Mouse (Mus musculus): ENCODE data around the gene Prrg2. TPM values are rescaled to one million over a fixed set of nuclear protein-coding genes. Genes with fewer than 3 reads are reported as not detected.

Gene Prrg2
- total RNA-seq, 2 experiments from 2014 or later: 3.5 to 4.7 TPM

- ATAC-seq (replicated peaks; ENCODE audit: low FRiP score, low TSS enrichment, poor library complexity, severe bottlenecking): no peak
These were observed 45.7 kb downstream of the Prrg2 start for GRCm38 (mm10) chr7:45016761-45017160.

DNA sequence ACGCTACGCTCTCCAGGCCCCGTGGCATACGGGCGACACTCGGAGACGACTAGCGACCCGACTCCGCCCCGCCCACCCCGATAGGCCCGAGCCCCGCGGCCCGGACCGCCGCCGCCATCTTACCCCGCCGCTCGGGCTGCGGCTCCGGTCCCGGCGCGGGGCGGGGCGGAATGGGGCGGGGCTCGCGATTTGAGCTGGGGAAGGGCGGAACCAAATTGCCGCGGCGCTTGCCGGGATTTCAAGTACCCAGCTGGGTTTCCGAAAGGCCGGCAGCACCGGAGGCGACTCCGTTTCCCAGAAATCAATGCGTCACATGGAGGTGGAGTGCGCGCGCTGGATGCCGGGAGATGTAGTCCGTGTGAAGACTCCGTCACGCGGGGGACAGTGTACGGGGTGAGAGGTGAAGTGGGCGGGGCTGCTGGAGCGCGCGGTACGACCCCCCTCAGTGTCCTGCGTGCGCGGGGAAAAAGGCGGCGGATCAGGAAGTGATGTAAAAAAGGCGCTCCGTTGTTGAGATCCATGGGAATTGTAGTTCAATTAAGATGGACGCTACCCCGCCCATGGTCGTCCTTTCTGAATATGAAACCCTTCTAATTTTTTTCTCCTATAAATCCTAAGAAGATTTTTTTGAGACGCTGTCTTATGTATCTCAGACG is 46.4 kb downstream of the Prrg2 start, which contains the start of gene Scaf1:
Gene Scaf1 (minus strand): TSS at position 407 of the 656 bp plus-strand sequence.
- ATAC-seq (replicated peaks; ENCODE audit: low FRiP score, low TSS enrichment, poor library complexity, severe bottlenecking): peak; percentile 65

DNA sequence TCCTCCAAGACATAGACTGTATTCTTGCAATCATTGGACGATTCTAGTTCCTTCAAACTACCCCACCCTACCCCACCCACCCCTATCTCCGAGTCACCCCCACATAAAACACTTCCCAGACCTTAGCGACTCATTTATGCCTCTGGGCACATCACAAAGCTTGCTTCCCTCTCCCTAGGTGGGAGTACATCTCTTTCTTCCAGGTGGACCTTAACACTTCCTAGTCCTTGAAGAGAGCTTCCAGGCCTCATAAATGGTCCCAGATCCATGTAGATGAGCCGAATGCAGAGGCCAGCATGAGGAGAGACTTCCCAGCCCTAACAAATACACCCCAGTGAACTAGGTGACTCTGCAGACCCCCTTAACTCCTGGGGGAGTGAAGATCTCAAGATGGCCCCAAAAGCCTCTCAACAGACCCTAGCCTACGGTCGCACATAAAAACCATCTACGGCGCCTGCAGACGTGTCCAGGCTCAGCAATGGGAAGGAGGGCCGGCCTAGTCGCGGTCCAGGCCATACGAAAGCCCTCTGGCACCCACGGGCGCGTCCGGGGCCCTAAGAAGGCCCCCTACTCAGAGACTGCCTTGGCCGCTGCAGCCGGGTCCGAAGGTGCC is 47.0 kb downstream of the Prrg2 start:
- no peak for ATAC-seq (replicated peaks; ENCODE audit: low FRiP score, low TSS enrichment, poor library complexity, severe bottlenecking)

DNA sequence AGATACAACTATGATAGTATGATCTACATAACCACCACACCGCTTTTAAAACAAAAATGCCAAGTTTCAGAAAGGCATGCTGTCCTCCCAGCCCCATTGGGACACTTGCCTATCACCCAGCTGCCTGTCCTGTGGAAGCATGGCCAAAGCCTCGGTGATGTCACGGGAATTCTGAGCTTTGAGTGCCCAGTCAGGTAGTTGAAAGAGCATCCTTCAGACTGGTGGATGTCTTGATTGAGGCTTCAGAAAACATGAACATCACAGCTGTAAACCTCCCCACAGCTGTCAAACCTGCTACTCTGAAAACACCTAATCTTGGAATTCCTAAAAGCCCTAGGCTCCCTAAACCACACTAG is 48.4 kb downstream of the Prrg2 start:
- no peak for ATAC-seq (replicated peaks; ENCODE audit: low FRiP score, low TSS enrichment, poor library complexity, severe bottlenecking)

DNA sequence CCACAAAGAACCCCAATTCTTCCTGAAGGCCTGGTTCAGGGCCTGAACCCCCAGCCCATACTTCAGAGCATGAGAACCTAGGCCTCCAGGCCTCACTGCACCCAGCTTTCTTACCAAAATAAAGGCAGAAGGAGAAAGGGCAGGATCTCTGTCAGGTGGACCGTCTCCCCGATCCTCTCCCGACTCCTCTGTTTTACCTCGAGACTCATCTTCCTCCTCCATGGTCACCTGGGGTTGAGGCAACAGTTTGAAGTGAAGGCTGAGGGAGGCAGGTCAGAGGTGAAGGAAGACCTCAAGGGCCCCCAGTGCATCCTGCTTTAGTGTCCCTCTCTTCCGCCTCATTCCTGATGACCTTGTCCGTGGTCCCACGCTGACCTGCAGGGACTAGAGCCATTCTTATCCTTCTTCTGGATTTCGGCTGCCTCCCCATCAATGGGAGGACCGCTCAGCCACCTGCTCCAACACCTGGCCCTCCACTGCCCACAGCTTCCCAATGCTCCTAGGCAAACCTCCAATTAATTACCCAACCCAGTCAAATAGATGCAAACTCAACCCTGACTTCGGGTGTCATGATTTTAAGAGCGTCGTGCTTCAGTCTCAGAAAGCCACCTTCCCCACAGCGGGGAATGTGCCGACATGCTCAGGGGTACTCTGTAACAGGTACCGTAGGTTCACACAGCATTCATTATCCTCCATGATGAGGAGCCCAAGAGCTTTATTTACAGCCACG is 48.9 kb downstream of the Prrg2 start:
- ATAC-seq (replicated peaks; ENCODE audit: low FRiP score, low TSS enrichment, poor library complexity, severe bottlenecking): no peak

- no peak for ATAC-seq (replicated peaks; ENCODE audit: low FRiP score, low TSS enrichment, poor library complexity, severe bottlenecking)
These were observed 49.7 kb downstream of the Prrg2 start for GRCm38 (mm10) chr7:45012824-45013223.

DNA sequence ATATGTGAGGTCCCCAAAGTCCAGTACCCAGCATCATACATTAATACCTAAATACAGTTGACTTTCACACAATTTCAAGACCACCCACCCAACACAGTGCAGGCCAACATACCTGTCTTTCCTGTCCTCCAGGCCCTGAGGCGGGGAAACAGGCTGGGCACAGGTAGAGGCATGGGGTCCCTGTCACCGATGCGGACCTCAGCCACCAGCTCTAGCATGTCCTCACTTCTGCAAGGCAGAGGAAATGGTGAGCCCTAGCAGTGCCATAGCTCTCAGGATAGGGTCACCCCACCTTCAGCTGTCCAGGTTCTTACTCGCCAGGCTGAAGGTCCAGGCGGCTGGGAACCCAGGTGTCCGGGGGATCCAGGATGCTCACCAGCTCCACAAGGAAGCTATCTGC is 50.5 kb downstream of the Prrg2 start:
- no peak for ATAC-seq (replicated peaks; ENCODE audit: low FRiP score, low TSS enrichment, poor library complexity, severe bottlenecking)

GRCm38 (mm10) chr7:45008411-45008810 is 54.1 kb downstream of the Prrg2 start:
- ATAC-seq (replicated peaks; ENCODE audit: low FRiP score, low TSS enrichment, poor library complexity, severe bottlenecking): no peak

GRCm38 (mm10) chr7:45007846-45008245 is 54.6 kb downstream of the Prrg2 start:
- no peak for ATAC-seq (replicated peaks; ENCODE audit: low FRiP score, low TSS enrichment, poor library complexity, severe bottlenecking)

DNA sequence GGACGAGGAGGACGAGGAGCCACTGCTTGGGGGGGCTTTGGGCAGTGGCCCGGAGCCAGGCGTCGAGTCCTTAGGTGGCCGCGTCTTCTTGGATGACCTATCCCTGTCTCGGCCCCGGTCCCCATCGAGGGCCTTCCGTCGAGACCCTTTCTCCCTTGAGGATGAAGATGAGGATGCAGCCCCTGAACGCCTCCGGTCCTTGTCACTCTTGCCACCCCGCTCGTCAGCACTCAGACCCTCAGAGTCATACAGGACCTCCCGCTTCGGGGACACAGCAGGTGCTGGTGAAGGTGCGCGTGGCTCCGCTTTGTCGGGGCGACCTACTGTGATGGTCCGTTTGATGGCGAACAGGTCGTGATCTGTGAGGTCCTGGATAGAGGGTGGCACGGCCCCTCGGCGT is 55.3 kb downstream of the Prrg2 start:
- ATAC-seq (replicated peaks; ENCODE audit: low FRiP score, low TSS enrichment, poor library complexity, severe bottlenecking): no peak

DNA sequence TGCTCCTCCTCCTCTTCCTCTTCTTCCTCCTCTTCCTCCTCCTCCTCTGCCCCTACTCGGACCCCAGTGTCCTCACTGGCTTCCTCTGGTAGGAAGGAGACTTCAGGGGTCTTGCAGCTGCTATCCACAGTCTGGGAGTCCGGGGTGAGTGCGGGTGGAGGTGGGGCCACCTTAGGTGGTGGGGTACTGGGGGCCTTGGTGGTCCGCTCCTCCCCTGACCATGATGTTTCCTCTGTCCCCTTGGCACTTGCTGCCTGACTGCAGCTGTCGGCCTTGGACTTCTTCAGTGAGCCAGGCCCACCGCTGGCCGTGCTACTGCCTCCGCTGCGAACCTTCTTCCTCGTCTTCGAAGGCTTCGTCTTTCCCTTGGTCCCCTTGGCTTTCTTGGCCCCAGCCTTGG is 56.0 kb downstream of the Prrg2 start:
- no peak for ATAC-seq (replicated peaks; ENCODE audit: low FRiP score, low TSS enrichment, poor library complexity, severe bottlenecking)

DNA sequence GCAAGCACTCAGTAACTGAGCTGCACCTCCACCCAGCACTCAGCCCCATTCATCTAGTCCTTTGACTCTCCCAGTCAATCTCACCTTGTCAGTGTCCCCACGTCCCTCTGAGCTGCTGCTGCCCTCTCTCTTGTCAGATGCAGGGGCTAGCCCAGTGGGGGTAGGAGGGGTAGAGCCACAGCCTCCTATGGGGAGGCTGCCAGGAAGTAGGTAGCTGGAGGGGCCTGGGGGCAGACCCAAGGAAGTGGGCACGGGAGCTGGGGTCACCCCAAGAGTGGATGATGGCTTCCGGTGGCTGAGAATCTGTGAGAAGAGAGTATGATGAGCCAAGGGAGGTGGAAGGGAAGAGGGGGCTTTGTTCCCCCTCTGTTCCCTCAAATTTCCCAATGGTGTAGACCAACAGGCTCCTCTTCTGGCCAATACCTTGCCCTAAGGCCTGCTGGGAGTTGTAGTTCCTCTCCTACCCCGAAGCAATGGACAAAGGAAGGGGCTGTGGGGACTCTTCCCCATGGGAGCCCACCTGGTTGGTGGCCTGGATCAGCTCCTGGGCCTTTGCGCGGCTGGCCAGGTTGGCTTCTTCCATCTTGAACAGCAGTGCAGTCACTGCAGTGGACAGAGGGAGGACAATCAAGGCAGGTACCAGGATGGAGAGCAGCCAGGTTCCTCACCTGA is 57.0 kb downstream of the Prrg2 start:
- ATAC-seq (replicated peaks; ENCODE audit: low FRiP score, low TSS enrichment, poor library complexity, severe bottlenecking): no peak

DNA sequence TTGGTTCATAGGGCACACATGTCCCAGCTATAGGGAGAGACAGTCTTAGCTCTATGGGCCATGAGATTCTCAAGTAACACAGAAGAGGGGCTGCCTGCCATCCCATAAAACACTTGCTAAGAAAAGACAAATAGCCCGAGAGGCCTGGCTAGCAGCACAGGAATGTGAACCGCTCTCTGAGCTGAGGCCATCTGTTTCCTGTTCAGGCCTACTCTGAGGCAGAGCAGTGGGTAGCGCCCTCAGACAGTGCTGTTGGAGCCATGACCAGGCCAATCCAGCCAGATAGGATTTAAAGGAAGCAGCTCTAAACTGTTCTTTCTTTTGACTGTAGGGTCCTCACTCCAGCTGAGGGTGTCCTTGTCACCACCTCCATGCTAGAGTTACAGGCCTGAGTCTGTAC is 57.9 kb downstream of the Prrg2 start:
- ATAC-seq (replicated peaks; ENCODE audit: low FRiP score, low TSS enrichment, poor library complexity, severe bottlenecking): no peak

Other genes starting within 250 kb of the Prrg2 start
Only the 30 nearest of the 36 such genes appear.
- 25.2 and 58.9 TPM in 2 replicates for gene Pnkp, start 205.5 kb downstream of the Prrg2 start, total RNA-seq (2014; fragmentation: Nextera tagmentation)
- gene Pnkp, start 205.5 kb downstream of the Prrg2 start, total RNA-seq (2017): 18.4 and 30.5 TPM in 2 replicates
- gene Ptov1, start 192.9 kb downstream of the Prrg2 start, total RNA-seq (2014; fragmentation: Nextera tagmentation): 79.6 and 88.8 TPM in 2 replicates
- gene Ptov1, start 192.9 kb downstream of the Prrg2 start, total RNA-seq (2017): 19.6 and 40.9 TPM in 2 replicates
- 42.0 and 71.7 TPM in 2 replicates for gene Med25, start 170.0 kb downstream of the Prrg2 start, total RNA-seq (2014; fragmentation: Nextera tagmentation)
- gene Med25, start 170.0 kb downstream of the Prrg2 start, total RNA-seq (2017): 12.1 and 18.1 TPM in 2 replicates
- 12.0 and 19.8 TPM in 2 replicates for gene Fuz, start 166.6 kb downstream of the Prrg2 start, total RNA-seq (2014; fragmentation: Nextera tagmentation)
- gene Fuz, start 166.6 kb downstream of the Prrg2 start, total RNA-seq (2017): 14.2 and 18.3 TPM in 2 replicates
- gene Ap2a1, start 133.2 kb downstream of the Prrg2 start, total RNA-seq (2014; fragmentation: Nextera tagmentation): 95.3 and 104 TPM in 2 replicates
- gene Ap2a1, start 133.2 kb downstream of the Prrg2 start, total RNA-seq (2017): 23.8 and 37.1 TPM in 2 replicates
- not detected in 2 replicates for gene Tsks, start 119.5 kb downstream of the Prrg2 start, total RNA-seq (2014; fragmentation: Nextera tagmentation)
- gene Tsks, start 119.5 kb downstream of the Prrg2 start, total RNA-seq (2017): not detected in 2 replicates
- 4.1 and 11.5 TPM in 2 replicates for gene Cpt1c, start 87.8 kb downstream of the Prrg2 start, total RNA-seq (2014; fragmentation: Nextera tagmentation)
- 0.91 and 1.3 TPM in 2 replicates for gene Cpt1c, start 87.8 kb downstream of the Prrg2 start, total RNA-seq (2017)
- 160 and 230 TPM in 2 replicates for gene Prmt1, start 76.1 kb downstream of the Prrg2 start, total RNA-seq (2014; fragmentation: Nextera tagmentation)
- gene Prmt1, start 76.1 kb downstream of the Prrg2 start, total RNA-seq (2017): 132 and 171 TPM in 2 replicates
- 80.4 and 150 TPM in 2 replicates for gene Irf3, start 65.0 kb downstream of the Prrg2 start, total RNA-seq (2014; fragmentation: Nextera tagmentation)
- gene Irf3, start 65.0 kb downstream of the Prrg2 start, total RNA-seq (2017): 84.3 and 104 TPM in 2 replicates
- 37.2 and 42.7 TPM in 2 replicates for gene Bcl2l12, start 64.0 kb downstream of the Prrg2 start, total RNA-seq (2014; fragmentation: Nextera tagmentation)
- 15.5 and 25.6 TPM in 2 replicates for gene Bcl2l12, start 64.0 kb downstream of the Prrg2 start, total RNA-seq (2017)
- gene Scaf1, start 46.3 kb downstream of the Prrg2 start, total RNA-seq (2014; fragmentation: Nextera tagmentation): 33.0 and 46.3 TPM in 2 replicates
- 7.2 and 10.2 TPM in 2 replicates for gene Scaf1, start 46.3 kb downstream of the Prrg2 start, total RNA-seq (2017)
- 1.4 and 1.7 TPM in 2 replicates for gene Rras, start 44.7 kb downstream of the Prrg2 start, total RNA-seq (2014; fragmentation: Nextera tagmentation)
- 1.3 and 1.6 TPM in 2 replicates for gene Rras, start 44.7 kb downstream of the Prrg2 start, total RNA-seq (2017)
- gene Prr12, start 9.8 kb downstream of the Prrg2 start, total RNA-seq (2014; fragmentation: Nextera tagmentation): 26.6 and 28.7 TPM in 2 replicates
- 1.9 and 2.1 TPM in 2 replicates for gene Prr12, start 9.8 kb downstream of the Prrg2 start, total RNA-seq (2017)
- gene Nosip, start 248 bp downstream of the Prrg2 start, total RNA-seq (2014; fragmentation: Nextera tagmentation): 27.8 and 55.1 TPM in 2 replicates
- 40.9 and 48.3 TPM in 2 replicates for gene Nosip, start 248 bp downstream of the Prrg2 start, total RNA-seq (2017)
- gene Rcn3, start 29.5 kb upstream of the Prrg2 start, total RNA-seq (2014; fragmentation: Nextera tagmentation): 7.6 and 15.6 TPM in 2 replicates
- 16.7 and 23.0 TPM in 2 replicates for gene Rcn3, start 29.5 kb upstream of the Prrg2 start, total RNA-seq (2017)
- gene Fcgrt, start 41.2 kb upstream of the Prrg2 start, total RNA-seq (2014; fragmentation: Nextera tagmentation): 0.82 TPM in 1 of 2 replicates, not detected in the other
- gene Fcgrt, start 41.2 kb upstream of the Prrg2 start, total RNA-seq (2017): 1.1 and 1.8 TPM in 2 replicates
- 3,773 and 4,118 TPM in 2 replicates for gene Rps11, start 61.8 kb upstream of the Prrg2 start, total RNA-seq (2014; fragmentation: Nextera tagmentation)
- 1,409 and 1,705 TPM in 2 replicates for gene Rps11, start 61.8 kb upstream of the Prrg2 start, total RNA-seq (2017)
- 4,705 and 4,844 TPM in 2 replicates for gene Rpl13a, start 66.1 kb upstream of the Prrg2 start, total RNA-seq (2014; fragmentation: Nextera tagmentation)
- 4,178 and 4,889 TPM in 2 replicates for gene Rpl13a, start 66.1 kb upstream of the Prrg2 start, total RNA-seq (2017)
- not detected in 2 replicates for gene Gm45713, start 73.6 kb upstream of the Prrg2 start, total RNA-seq (2014; fragmentation: Nextera tagmentation)
- gene Gm45713, start 73.6 kb upstream of the Prrg2 start, total RNA-seq (2017): 0.61 TPM in 1 of 2 replicates, not detected in the other
- 35.8 and 48.2 TPM in 2 replicates for gene Flt3l, start 73.8 kb upstream of the Prrg2 start, total RNA-seq (2014; fragmentation: Nextera tagmentation)
- gene Flt3l, start 73.8 kb upstream of the Prrg2 start, total RNA-seq (2017): 8.5 and 23.5 TPM in 2 replicates
- 135 and 148 TPM in 2 replicates for gene Pih1d1, start 91.6 kb upstream of the Prrg2 start, total RNA-seq (2014; fragmentation: Nextera tagmentation)
- gene Pih1d1, start 91.6 kb upstream of the Prrg2 start, total RNA-seq (2017): 39.0 and 61.3 TPM in 2 replicates
- 69.0 and 84.8 TPM in 2 replicates for gene Aldh16a1, start 91.9 kb upstream of the Prrg2 start, total RNA-seq (2014; fragmentation: Nextera tagmentation)
- 19.1 and 22.1 TPM in 2 replicates for gene Aldh16a1, start 91.9 kb upstream of the Prrg2 start, total RNA-seq (2017)
- not detected in 2 replicates for gene Slc17a7, start 101.3 kb upstream of the Prrg2 start, total RNA-seq (2014; fragmentation: Nextera tagmentation)
- not detected in 2 replicates for gene Slc17a7, start 101.3 kb upstream of the Prrg2 start, total RNA-seq (2017)
- gene Gfy, start 116.9 kb upstream of the Prrg2 start, total RNA-seq (2014; fragmentation: Nextera tagmentation): not detected in 2 replicates
- gene Gfy, start 116.9 kb upstream of the Prrg2 start, total RNA-seq (2017): 1.9 TPM in 1 of 2 replicates, not detected in the other
- gene Pth2, start 118.3 kb upstream of the Prrg2 start, total RNA-seq (2014; fragmentation: Nextera tagmentation): not detected in 2 replicates
- gene Pth2, start 118.3 kb upstream of the Prrg2 start, total RNA-seq (2017): not detected in 2 replicates
- gene Ccdc155, start 142.2 kb upstream of the Prrg2 start, total RNA-seq (2014; fragmentation: Nextera tagmentation): 0.89 and 2.0 TPM in 2 replicates
- 0.52 and 1.1 TPM in 2 replicates for gene Ccdc155, start 142.2 kb upstream of the Prrg2 start, total RNA-seq (2017)
- gene Dkkl1, start 149.5 kb upstream of the Prrg2 start, total RNA-seq (2014; fragmentation: Nextera tagmentation): 32.2 and 40.5 TPM in 2 replicates
- gene Dkkl1, start 149.5 kb upstream of the Prrg2 start, total RNA-seq (2017): 16.4 and 32.1 TPM in 2 replicates
- not detected in 2 replicates for gene Tead2, start 153.1 kb upstream of the Prrg2 start, total RNA-seq (2014; fragmentation: Nextera tagmentation)
- gene Tead2, start 153.1 kb upstream of the Prrg2 start, total RNA-seq (2017): not detected in 2 replicates
- 83.5 and 91.4 TPM in 2 replicates for gene Cd37, start 176.4 kb upstream of the Prrg2 start, total RNA-seq (2014; fragmentation: Nextera tagmentation)
- 27.2 and 28.4 TPM in 2 replicates for gene Cd37, start 176.4 kb upstream of the Prrg2 start, total RNA-seq (2017)
- gene Slc6a16, start 178.4 kb upstream of the Prrg2 start, total RNA-seq (2014; fragmentation: Nextera tagmentation): not detected in 2 replicates
- not detected in 2 replicates for gene Slc6a16, start 178.4 kb upstream of the Prrg2 start, total RNA-seq (2017)